In the genomic region with DNA sequence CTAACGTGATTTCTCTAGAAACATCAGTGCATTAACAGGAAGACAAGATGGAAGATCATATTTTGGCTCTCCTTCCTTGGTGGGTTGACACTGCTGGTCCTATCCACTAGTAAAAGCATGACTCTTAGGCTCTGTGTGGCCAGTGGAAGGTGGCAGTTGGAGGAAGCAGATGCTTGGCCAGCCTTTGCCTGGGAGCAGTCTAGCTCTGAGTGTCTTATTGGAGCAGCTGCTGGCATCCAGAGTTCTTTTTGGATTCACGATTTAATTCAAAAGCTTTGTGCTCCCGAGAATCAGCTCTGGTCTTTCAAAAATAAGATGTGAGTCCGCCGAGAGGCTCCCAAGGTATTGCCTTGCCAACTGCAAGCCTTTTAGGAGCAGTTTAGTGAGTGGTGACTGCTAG, we compare ENCODE assay signal across 36 mouse cellular contexts. TPM values are rescaled to one million over a fixed set of nuclear protein-coding genes. Genes with fewer than 3 reads are reported as not detected.
"Had no signal": no experiment of that assay in that cellular context is flagged by ENCODE, and none has a peak within 500 bp of the region (broad histone marks: within the 10 kb centered on the region; RNA-seq: fewer than 3 reads in every experiment).

No protein-coding gene starts in this region.

- H3K4me1 ChIP-seq: hindbrain, embryonic 13.5 days; hindbrain, embryonic 15.5 days; kidney, embryonic 15.5 days; limb, embryonic 13.5 days; limb, embryonic 15.5 days; liver, embryonic 12.5 days had no signal

- H3K36me3 ChIP-seq: heart, embryonic 10.5 days; heart, embryonic 12.5 days; hindbrain, embryonic 13.5 days; hindbrain, embryonic 15.5 days; kidney, embryonic 15.5 days; limb, embryonic 13.5 days; limb, embryonic 15.5 days; liver, embryonic 12.5 days had no signal

- H3K9ac ChIP-seq: heart, embryonic 12.5 days; hindbrain, embryonic 13.5 days; hindbrain, embryonic 15.5 days; kidney, embryonic 15.5 days; limb, embryonic 13.5 days; limb, embryonic 15.5 days; liver, embryonic 12.5 days; liver, embryonic 14.5 days had no signal

- H3K9me3 ChIP-seq: heart, embryonic 10.5 days; heart, embryonic 12.5 days; hindbrain, embryonic 13.5 days; hindbrain, embryonic 15.5 days; kidney, embryonic 15.5 days; limb, embryonic 13.5 days; limb, embryonic 15.5 days; liver, embryonic 12.5 days had no signal

- ATAC-seq: hindbrain, postnatal 0 days; intestine, embryonic 16.5 days; liver, embryonic 12.5 days had no signal

- H3K27me3 ChIP-seq: heart, embryonic 12.5 days; hindbrain, embryonic 13.5 days; hindbrain, embryonic 15.5 days; kidney, embryonic 15.5 days; limb, embryonic 13.5 days; limb, embryonic 15.5 days; liver, embryonic 12.5 days had no signal

- DNase-seq: gastrocnemius, postnatal 14 days; gastrocnemius, postnatal 36 days; heart, postnatal 10 days; heart, postnatal 4 days; kidney, adult 11 months; kidney, adult 2 months; kidney, adult 9 months; kidney, postnatal 14 days; kidney, postnatal 36 days; layer of hippocampus, adult 9-11 months; layer of hippocampus, postnatal 36 days; left cerebral cortex, postnatal 4 days had no signal

- H3K4me3 ChIP-seq: heart, embryonic 10.5 days; heart, embryonic 12.5 days; hindbrain, embryonic 13.5 days; hindbrain, embryonic 15.5 days; kidney, embryonic 15.5 days; limb, embryonic 13.5 days; limb, embryonic 15.5 days; liver, embryonic 12.5 days had no signal

- H3K27ac ChIP-seq: heart, embryonic 10.5 days; hindbrain, embryonic 13.5 days; hindbrain, embryonic 15.5 days; hindbrain, postnatal 0 days; kidney, embryonic 15.5 days; kidney, postnatal 0 days; limb, embryonic 13.5 days; limb, embryonic 15.5 days; liver, embryonic 12.5 days; liver, embryonic 14.5 days had no signal

- H3K4me2 ChIP-seq: heart, embryonic 12.5 days; hindbrain, embryonic 13.5 days; hindbrain, embryonic 15.5 days; kidney, embryonic 15.5 days; limb, embryonic 13.5 days; limb, embryonic 15.5 days; liver, embryonic 12.5 days had no signal

RNA-seq across cellular contexts. Expression of gene Adipoq, which starts 1.1 kb away (rescaled TPM):
- total RNA-seq: hindbrain, postnatal 0 days; layer of hippocampus, adult 18-20 months; layer of hippocampus, adult 8-10 months; layer of hippocampus, postnatal 14 days; layer of hippocampus, postnatal 36 days; left cerebral cortex, adult 18-20 months; left cerebral cortex, adult 8-10 months; left cerebral cortex, postnatal 10 days; left cerebral cortex, postnatal 25 days; left cerebral cortex, postnatal 4 days had no signal
- polyA plus RNA-seq: heart, embryonic 16.5 days; hindbrain, embryonic 11.5 days; hindbrain, embryonic 13.5 days; hindbrain, embryonic 15.5 days; hindbrain, postnatal 0 days; intestine, embryonic 14.5 days; intestine, embryonic 16.5 days; kidney, embryonic 15.5 days; limb, embryonic 11.5 days; limb, embryonic 15.5 days; liver, adult 2 months; liver, embryonic 12.5 days; liver, embryonic 14.5 days had no signal

RNA-seq across cellular contexts. Expression of gene Rfc4, which starts 17.7 kb away (rescaled TPM):
- polyA plus RNA-seq: liver, adult 2 months had no signal
